Mouse (Mus musculus) bone marrow, adult 2 months (tissue): ENCODE results near the gene Etnk2. TPM values are rescaled to one million over a fixed set of nuclear protein-coding genes. Genes with fewer than 3 reads are reported as not detected.

Experiments
- H3K27ac ChIP-seq: fragments of 200-500 bp; 2 replicates; pipeline ENCODE4 v1.5.1; 2012; ENCODE audit warnings: low read depth, mild to moderate bottlenecking, control low read depth, inconsistent platforms, low read length; ENCODE audit not compliant: control insufficient read depth, poor library complexity, insufficient read depth
- H3K4me1 ChIP-seq: fragments of 200-500 bp; 2 replicates; pipeline ENCODE4 v1.6.1; 2011; ENCODE audit warnings: low read length; ENCODE audit not compliant: control insufficient read depth, insufficient read depth
- H3K4me3 ChIP-seq: fragments of 200-500 bp; replicated peaks from 2 replicates; pipeline ENCODE3; 2011; ENCODE audit warnings: mild to moderate bottlenecking, low read depth, low read length, control low read depth; ENCODE audit not compliant: control insufficient read depth
- CTCF ChIP-seq: fragments of 200-500 bp; IDR thresholded peaks from 2 replicates; pipeline ENCODE4 v1.5.1; 2011; ENCODE audit warnings: low read length, control low read depth; ENCODE audit not compliant: control insufficient read depth, insufficient read depth
- POLR2A ChIP-seq: fragments of 200-500 bp; IDR thresholded peaks from 2 replicates; pipeline ENCODE4 v1.6.1; 2011; ENCODE audit warnings: low read depth, mild to moderate bottlenecking, control low read depth, low read length, borderline replicate concordance; ENCODE audit not compliant: control insufficient read depth
- WGBS: fragments of 180-500 bp; shearing (Covaris S2); methylation state at CpG from one replicate; pipeline ENCODE4 v1.1.7; 2018; 5-methylcytosine and 5-hydroxymethylcytosine counted together
- polyA plus RNA-seq: library from polyadenylated mRNA; stranded (reverse); fragments of >200 nt; gene quantifications from 2 replicates; pipeline ENCODE4 v1.2.4, GENCODE M21; 2011; ENCODE audit warnings: low replicate concordance; ENCODE audit not compliant: missing spikeins, insufficient read depth, insufficient read length

Gene Etnk2
- polyA plus RNA-seq, 1 experiment: 1.3 TPM

- TF ChIP-seq CTCF (no peak), POLR2A (no peak)
- no peak overlapping the region for H3K4me3 ChIP-seq
- no peak overlapping the region for H3K27ac ChIP-seq
- peaks cover 1% of the 10 kb centered on the region; the same call in 1 of the 2 replicates for H3K4me1 ChIP-seq
- 59% methylated on average over 3 of the region's 3 CpGs for whole genome bisulfite sequencing
Measured at GRCm38 (mm10) chr1:133420491-133420890, 57.1 kb downstream of the Etnk2 start.

- TF ChIP-seq POLR2A (no peak), CTCF (no peak)
- Histone ChIP-seq H3K4me1 (peaks cover 1% of the 10 kb centered on the region; the same call in 1 of the 2 replicates), H3K4me3 (no peak overlapping the region), H3K27ac (no peak overlapping the region)
- WGBS: 64% methylated on average over 2 of the region's 2 CpGs
Measured at GRCm38 (mm10) chr1:133421061-133421460, 57.7 kb downstream of the Etnk2 start.

- Histone ChIP-seq H3K27ac (no peak overlapping the region), H3K4me3 (no peak overlapping the region), H3K4me1 (no peaks in the 10 kb centered on the region)
- TF ChIP-seq CTCF (no peak), POLR2A (no peak)
- WGBS: 62% methylated on average over 16 of the region's 16 CpGs
Measured at GRCm38 (mm10) chr1:133421975-133422570, 58.7 kb downstream of the Etnk2 start.

- no peak overlapping the region for H3K27ac ChIP-seq
- no peak for TF ChIP-seq CTCF
- TF ChIP-seq POLR2A: no peak
- WGBS: 4% methylated on average over 29 of the region's 29 CpGs
- no peaks in the 10 kb centered on the region for H3K4me1 ChIP-seq
- H3K4me3 ChIP-seq: no peak overlapping the region
Measured at GRCm38 (mm10) chr1:133422615-133423161, 59.3 kb downstream of the Etnk2 start.

- Histone ChIP-seq H3K4me3 (no peak overlapping the region), H3K27ac (no peak overlapping the region; the same call in 1 of the 2 replicates), H3K4me1 (no peaks in the 10 kb centered on the region)
- under 1% methylated on average over 31 of the region's 31 CpGs for WGBS
- TF ChIP-seq CTCF (no peak), POLR2A (no peak)
Measured at GRCm38 (mm10) chr1:133423166-133423542, 59.8 kb downstream of the Etnk2 start.

GRCm38 (mm10) chr1:133423543-133424480 is 60.4 kb downstream of the Etnk2 start, which contains the start of gene Sox13:
TSS of gene Sox13 (minus strand) at chr1:133424377.
- WGBS: under 1% methylated on average over 125 of the region's 128 CpGs
- H3K27ac ChIP-seq: no peak within 1 kb of the TSS; the same call in 1 of the 2 replicates

GRCm38 (mm10) chr1:133424547-133425140 is 61.3 kb downstream of the Etnk2 start:
- no peak for TF ChIP-seq CTCF
- no peak for TF ChIP-seq POLR2A
- Histone ChIP-seq H3K4me1 (no peaks in the 10 kb centered on the region), H3K4me3 (no peak overlapping the region), H3K27ac (no peak overlapping the region)
- WGBS: 58% methylated on average over 4 of the region's 4 CpGs

More at GRCm38 (mm10) chr1:133423543-133424480, 60.4 kb downstream of the Etnk2 start, which contains the start of gene Sox13:
- no peak for TF ChIP-seq CTCF
- TF ChIP-seq POLR2A: no peak
- Histone ChIP-seq H3K4me3 (peak within 1 kb of the TSS; percentile 8), H3K4me1 (no peaks in the 10 kb centered on the region)

Other genes with a start within 250 kb of the Etnk2 start
- 51.2 and 59.4 TPM in 2 replicates for gene Ppp1r15b, start 232.4 kb upstream of the Etnk2 start, polyA plus RNA-seq
- gene Plekha6, start 199.4 kb upstream of the Etnk2 start, polyA plus RNA-seq: 0.84 and 2.1 TPM in 2 replicates
- gene Golt1a, start 53.8 kb upstream of the Etnk2 start, polyA plus RNA-seq: not detected in 2 replicates
- not detected in 2 replicates for gene Kiss1, start 41.7 kb upstream of the Etnk2 start, polyA plus RNA-seq
- gene Ren1, start 13.1 kb upstream of the Etnk2 start, polyA plus RNA-seq: not detected in 2 replicates
- gene Sox13, start 60.8 kb downstream of the Etnk2 start, polyA plus RNA-seq: 1.1 and 3.1 TPM in 2 replicates
- gene Snrpe, start 246.7 kb downstream of the Etnk2 start, polyA plus RNA-seq: 306 and 384 TPM in 2 replicates